Mouse (Mus musculus) limb, embryonic 14.5 days (tissue): ENCODE data around the gene Wars. TPM values are rescaled to one million over a fixed set of nuclear protein-coding genes. Genes with fewer than 3 reads are reported as not detected.

Experiments used
- ATAC-seq: fragments of 200-750 bp; cut with Nextera tagmentation; 2 replicates; pipeline ENCODE4 v1.8.0; 2017; ENCODE audit warnings: low read depth, moderate number of reproducible peaks, moderate TSS enrichment; ENCODE audit not compliant: low FRiP score
- DNase-seq: peaks from one replicate; pipeline ENCODE4 v3.0.0-alpha.2; 2015; ENCODE audit warnings: low spot score
- H3K27ac ChIP-seq: fragments of 300-500 bp; sonication (generic); replicated peaks from 2 replicates; pipeline ENCODE4 v1.5.1; 2014; ENCODE audit warnings: low read depth, mild to moderate bottlenecking, low read length, moderate library complexity, mixed read lengths
- H3K27me3 ChIP-seq: fragments of 300-500 bp; sonication (generic); 2 replicates; pipeline ENCODE4 v1.6.1; 2014; ENCODE audit warnings: low read length, mixed read lengths; ENCODE audit not compliant: control insufficient read depth, insufficient read depth
- H3K36me3 ChIP-seq: fragments of 300-500 bp; sonication (generic); 2 replicates; pipeline ENCODE4 v1.6.1; 2014; ENCODE audit warnings: mild to moderate bottlenecking, low read length, moderate library complexity, mixed read lengths; ENCODE audit not compliant: control insufficient read depth, insufficient read depth
- H3K4me1 ChIP-seq: fragments of 300-500 bp; sonication (generic); 2 replicates; pipeline ENCODE4 v1.6.1; 2014; ENCODE audit warnings: antibody characterized with exemption, low read length, mixed read lengths; ENCODE audit not compliant: control insufficient read depth, insufficient read depth
- H3K4me2 ChIP-seq: fragments of 300-500 bp; sonication (generic); replicated peaks from 2 replicates; pipeline ENCODE4 v1.6.1; 2014; ENCODE audit warnings: low read depth, mild to moderate bottlenecking, low read length, moderate library complexity; ENCODE audit not compliant: severe bottlenecking
- H3K4me3 ChIP-seq: fragments of 300-500 bp; sonication (generic); replicated peaks from 2 replicates; pipeline ENCODE4 v1.5.1; 2014; ENCODE audit warnings: low read length
- H3K9ac ChIP-seq: fragments of 300-500 bp; sonication (generic); 2 replicates; pipeline ENCODE4 v1.6.1; 2014; ENCODE audit warnings: mild to moderate bottlenecking, low read depth, low read length, moderate library complexity; ENCODE audit not compliant: severe bottlenecking
- H3K9me3 ChIP-seq: fragments of 300-500 bp; sonication (generic); 2 replicates; pipeline ENCODE4 v1.6.1; 2016; ENCODE audit warnings: low read length; ENCODE audit not compliant: control insufficient read depth
- POLR2A ChIP-seq: fragments of 200-500 bp; IDR thresholded peaks from 2 replicates; pipeline ENCODE4 v1.8.0; 2012; ENCODE audit warnings: inconsistent platforms, mild to moderate bottlenecking, moderate library complexity, borderline replicate concordance; ENCODE audit not compliant: insufficient read depth, insufficient read length; ENCODE audit errors: extremely low read depth
- WGBS: fragments of 180-500 bp; shearing (Covaris S2); extraction: QIAGEN DNeasy Blood & Tissue Kit; methylation state at CpG from one replicate; pipeline ENCODE4 v1.1.7; 2014; 5-methylcytosine and 5-hydroxymethylcytosine counted together
- polyA plus RNA-seq, 2 experiments: library from polyadenylated mRNA; depleted of rRNA in 1 of 2; stranded (reverse) in 1 of 2; unstranded in 1 of 2; fragments of >200 nt; fragmentation: Nextera tagmentation in 1 of 2; extraction: Ambion mirVana in 1 of 2; gene quantifications; 2 replicates each; pipeline versions ENCODE4 v1.2.1 to v1.2.3; 2012 to 2014

Gene Wars
- polyA plus RNA-seq (2012; rRNA removed) (65.6 and 70.6 TPM in 2 replicates), polyA plus RNA-seq (2014; fragmentation: Nextera tagmentation; extraction: Ambion mirVana) (67.6 and 69.9 TPM in 2 replicates)

GRCm38 (mm10) chr12:108893715-108894431, at the start of gene Wars:
Gene Wars (minus strand): TSS chr12:108894174.
- peaks cover 12% of the 10 kb centered on the region for H3K4me1 ChIP-seq
- H3K36me3 ChIP-seq: peaks cover 18% of the 10 kb centered on the region
- H3K9ac ChIP-seq: peak within 1 kb of the TSS; percentile 71
- H3K9me3 ChIP-seq: no peaks in the 10 kb centered on the region
- DNase-seq (peak; percentile 96), ATAC-seq (peak; percentile 100)
- no peak within 1 kb of the TSS for H3K27ac ChIP-seq
- TF ChIP-seq POLR2A: peak; percentile 77; the same call in 1 of the 2 replicates
- no peaks in the 10 kb centered on the region for H3K27me3 ChIP-seq
- under 1% methylated on average over 48 of the region's 58 CpGs for WGBS
- peak within 1 kb of the TSS; percentile 88 for H3K4me2 ChIP-seq
- H3K4me3 ChIP-seq: peak within 1 kb of the TSS; percentile 84

- H3K4me3 ChIP-seq: no peak overlapping the region
- H3K27me3 ChIP-seq: no peaks in the 10 kb centered on the region
- H3K9me3 ChIP-seq: no peaks in the 10 kb centered on the region
- no peak overlapping the region for H3K4me2 ChIP-seq
- H3K9ac ChIP-seq: no peak overlapping the region
- ATAC-seq (no peak), DNase-seq (no peak)
- no peak for TF ChIP-seq POLR2A
- H3K4me1 ChIP-seq: 0 out of 2 replicates have a peak, but pooled peaks cover 2% of the 10 kb centered on the region
- no peak overlapping the region for H3K27ac ChIP-seq
- WGBS: 85% methylated on average over 14 of the region's 14 CpGs
- no peaks in the 10 kb centered on the region for H3K36me3 ChIP-seq
These were observed 48.4 kb upstream of the Wars start for GRCm38 (mm10) chr12:108942203-108942923.

GRCm38 (mm10) chr12:108941282-108941681, 47.3 kb upstream of the Wars start:
- no peak overlapping the region for H3K9ac ChIP-seq

GRCm38 (mm10) chr12:108940255-108940654, 46.3 kb upstream of the Wars start:
- no peak overlapping the region for H3K4me3 ChIP-seq
- no peak overlapping the region for H3K27ac ChIP-seq
- H3K27me3 ChIP-seq: no peaks in the 10 kb centered on the region
- H3K4me2 ChIP-seq: no peak overlapping the region
- H3K4me1 ChIP-seq: 0 out of 2 replicates have a peak, but pooled peaks cover 3% of the 10 kb centered on the region
- no peak for DNase-seq
- no peak overlapping the region for H3K9ac ChIP-seq
- H3K36me3 ChIP-seq: no peaks in the 10 kb centered on the region
- no peak for ATAC-seq
- TF ChIP-seq POLR2A: no peak
- 38% methylated on average over 1 of the region's 1 CpGs for WGBS
- H3K9me3 ChIP-seq: no peaks in the 10 kb centered on the region

More at GRCm38 (mm10) chr12:108941282-108941681, 47.3 kb upstream of the Wars start:
- 0 out of 2 replicates have a peak, but pooled peaks cover 3% of the 10 kb centered on the region for H3K4me1 ChIP-seq
- no peak for TF ChIP-seq POLR2A
- no peaks in the 10 kb centered on the region for H3K27me3 ChIP-seq
- H3K9me3 ChIP-seq: no peaks in the 10 kb centered on the region
- H3K4me2 ChIP-seq: no peak overlapping the region
- no peaks in the 10 kb centered on the region for H3K36me3 ChIP-seq
- no peak for DNase-seq
- WGBS: 57% methylated on average over 2 of the region's 2 CpGs
- no peak for ATAC-seq
- no peak overlapping the region for H3K27ac ChIP-seq
- no peak overlapping the region for H3K4me3 ChIP-seq

GRCm38 (mm10) chr12:108939317-108939716, 45.3 kb upstream of the Wars start:
- TF ChIP-seq POLR2A: no peak
- Histone ChIP-seq H3K4me1 (0 out of 2 replicates have a peak, but pooled peaks cover 3% of the 10 kb centered on the region), H3K27me3 (no peaks in the 10 kb centered on the region), H3K36me3 (no peaks in the 10 kb centered on the region), H3K4me2 (no peak overlapping the region), H3K9me3 (no peaks in the 10 kb centered on the region), H3K9ac (no peak overlapping the region), H3K27ac (no peak overlapping the region), H3K4me3 (no peak overlapping the region)
- DNase-seq: no peak
- WGBS: 86% methylated on average over 9 of the region's 9 CpGs
- no peak for ATAC-seq
